Mouse (Mus musculus) erythroblast, embryonic 14.5 days (primary cell): ENCODE measurements at regions not wholly inside any gene's neighbourhood (a gene's known extent, or its start where the extent isn't known, plus 50 kb on each side); places are given as distances from the start of the nearest gene placed in this dataset.

Experiments
- GATA1 ChIP-seq: IDR thresholded peaks from 2 replicates; pipeline ENCODE4 v1.6.1; 2012; ENCODE audit warnings: low read length, inconsistent platforms, mixed read lengths
- TAL1 ChIP-seq: IDR thresholded peaks from 3 replicates; pipeline ENCODE4 v1.6.1; 2012; ENCODE audit warnings: low read length, inconsistent platforms, mixed read lengths

DNA sequence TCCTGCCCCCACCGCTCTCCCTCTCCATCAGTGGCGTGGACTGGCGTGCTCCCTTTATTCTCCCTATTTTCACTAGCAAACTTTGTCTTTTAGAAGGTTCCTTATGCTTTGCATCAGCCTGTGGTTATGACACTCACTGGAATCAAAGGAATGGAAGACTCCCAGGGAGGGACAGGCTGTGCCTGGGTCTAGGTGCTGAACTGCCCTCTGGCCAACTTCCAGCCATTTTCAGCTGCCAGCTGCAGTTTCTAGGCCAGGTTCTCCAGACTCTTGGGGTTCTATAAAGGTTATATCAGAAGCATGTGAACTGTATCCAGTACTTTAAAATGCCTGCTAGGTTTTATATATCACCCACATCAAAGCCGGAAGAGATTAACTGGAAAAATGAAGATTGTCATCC lies 50.2 kb upstream of the Mkln1 start:
- TF ChIP-seq TAL1, result no peak
- no peak for TF ChIP-seq GATA1
